Mouse (Mus musculus): Measurements from ENCODE around the gene Erg.

DNA sequence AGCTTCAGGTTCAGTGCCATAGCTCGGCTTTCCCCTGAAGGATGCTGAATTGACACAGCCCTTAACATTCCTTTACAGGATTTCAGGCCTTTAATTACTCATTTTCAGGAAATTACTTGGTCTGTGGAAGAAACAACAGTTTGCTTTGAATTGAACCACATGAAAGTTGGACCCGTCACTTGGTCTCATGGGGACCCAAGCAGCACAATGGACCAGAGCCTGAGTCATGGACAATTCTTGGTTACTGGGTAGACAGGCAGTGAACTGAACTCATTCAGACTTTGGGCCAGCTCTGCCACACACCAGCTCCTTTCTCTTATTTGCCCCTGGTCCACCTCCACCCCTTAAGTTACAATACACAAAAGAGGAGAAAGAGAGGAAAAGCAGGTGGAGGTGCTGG, 126.1 kb downstream of the Erg start:
- TF ChIP-seq POLR2A (IDR thresholded peaks at IDR 0.05; ENCODE audit: borderline replicate concordance, insufficient read depth, low read length) = no peak
- no peak for TF ChIP-seq CTCF (IDR thresholded peaks at IDR 0.05; ENCODE audit: borderline replicate concordance, insufficient read depth, low read depth, low read length)
